Mouse (Mus musculus): Measurements from ENCODE around the gene Sap30bp.

GRCm38 (mm10) chr11:115939690-115940329 is 6.7 kb downstream of the Sap30bp start:
- TF ChIP-seq PAX5 (IDR thresholded peaks at IDR 0.05; ENCODE audit: low read length) (no peak), ELF1 (IDR thresholded peaks at IDR 0.05; ENCODE audit: low read depth, low read length) (no peak), RCOR1 (conservative IDR thresholded peaks at IDR 0.05; ENCODE audit: low read depth, low read length) (no peak), KAT2A (IDR thresholded peaks at IDR 0.05; ENCODE audit: insufficient replicate concordance, low read length) (no peak), USF1 (IDR thresholded peaks at IDR 0.05; ENCODE audit: low read depth, low read length) (no peak), CTCF (conservative IDR thresholded peaks at IDR 0.05 in 1 of 2, IDR thresholded peaks at IDR 0.05 in 1 of 2; ENCODE audit: low read depth in 2 of 2, low read length in 2 of 2) (peak; percentile 91 to 95)
